Mouse (Mus musculus): ENCODE measurements at regions not wholly inside any gene's neighbourhood (a gene's known extent, or its start where the extent isn't known, plus 50 kb on each side); places are given as distances from the start of the nearest gene placed in this dataset.
A peak's percentile ranks its signal among the peaks of the same experiment; 100 is the strongest.
"Not testable (repeated sequence)": the region's sequence is repeated elsewhere in the genome, so short reads cannot be mapped to it uniquely, and the experiment has no call there.

- TF ChIP-seq CTCF (IDR thresholded peaks at IDR 0.05; ENCODE audit: borderline replicate concordance, extremely low read depth, insufficient read depth, insufficient read length) (peak; percentile 14; the same call in 1 of the 2 replicates), POLR2A (IDR thresholded peaks at IDR 0.05; ENCODE audit: borderline replicate concordance, extremely low read depth, insufficient read depth, insufficient read length, poor library complexity, severe bottlenecking) (no peak)
- peak; percentile 69 for DNase-seq (ENCODE audit: low read depth)
Measured at GRCm38 (mm10) chrX:50560915-50561314, 132.6 kb upstream of the Olfr1324 start.

- TF ChIP-seq CTCF (IDR thresholded peaks at IDR 0.05; ENCODE audit: borderline replicate concordance, extremely low read depth, insufficient read depth, insufficient read length): 0 out of 2 replicates have a peak, but pooled peaks have one; percentile 25
- TF ChIP-seq POLR2A (IDR thresholded peaks at IDR 0.05; ENCODE audit: borderline replicate concordance, extremely low read depth, insufficient read depth, insufficient read length, poor library complexity, severe bottlenecking): no peak
Measured at GRCm38 (mm10) chrX:50550297-50550696, 122.0 kb upstream of the Olfr1324 start.

GRCm38 (mm10) chrX:50549713-50550112 lies 121.4 kb upstream of the Olfr1324 start:
- DNase-seq (ENCODE audit: low read depth): peak; percentile 83
- TF ChIP-seq POLR2A (IDR thresholded peaks at IDR 0.05; ENCODE audit: borderline replicate concordance, extremely low read depth, insufficient read depth, insufficient read length, poor library complexity, severe bottlenecking) (no peak), CTCF (IDR thresholded peaks at IDR 0.05; ENCODE audit: borderline replicate concordance, extremely low read depth, insufficient read depth, insufficient read length) (peak; percentile 40; the same call in 1 of the 2 replicates)

More at GRCm38 (mm10) chrX:50550297-50550696, 122.0 kb upstream of the Olfr1324 start:
- peak; percentile 82 for DNase-seq (ENCODE audit: low read depth)

GRCm38 (mm10) chrX:50537785-50538159 lies 109.5 kb upstream of the Olfr1324 start:
- not testable (repeated sequence) for DNase-seq (ENCODE audit: low read depth)

- peak; percentile 89 for DNase-seq (ENCODE audit: low read depth)
- TF ChIP-seq CTCF (IDR thresholded peaks at IDR 0.05; ENCODE audit: borderline replicate concordance, extremely low read depth, insufficient read depth, insufficient read length) (no peak), POLR2A (IDR thresholded peaks at IDR 0.05; ENCODE audit: borderline replicate concordance, extremely low read depth, insufficient read depth, insufficient read length, poor library complexity, severe bottlenecking) (no peak)
Measured at GRCm38 (mm10) chrX:50537122-50537784, 109.0 kb upstream of the Olfr1324 start.

GRCm38 (mm10) chrX:50504047-50504446 lies 75.7 kb upstream of the Olfr1324 start:
- no peak for TF ChIP-seq POLR2A (IDR thresholded peaks at IDR 0.05; ENCODE audit: borderline replicate concordance, extremely low read depth, insufficient read depth, insufficient read length, poor library complexity, severe bottlenecking)
- TF ChIP-seq CTCF (IDR thresholded peaks at IDR 0.05; ENCODE audit: borderline replicate concordance, extremely low read depth, insufficient read depth, insufficient read length): no peak
- DNase-seq (ENCODE audit: low read depth): peak; percentile 14

- TF ChIP-seq POLR2A (IDR thresholded peaks at IDR 0.05; ENCODE audit: borderline replicate concordance, extremely low read depth, insufficient read depth, insufficient read length, poor library complexity, severe bottlenecking) (no peak), CTCF (IDR thresholded peaks at IDR 0.05; ENCODE audit: borderline replicate concordance, extremely low read depth, insufficient read depth, insufficient read length) (no peak)
- DNase-seq (ENCODE audit: low read depth): peak; percentile 55
Measured at GRCm38 (mm10) chrX:50501181-50501580, 72.9 kb upstream of the Olfr1324 start.

GRCm38 (mm10) chrX:50490477-50490967 lies 62.2 kb upstream of the Olfr1324 start:
- not testable (repeated sequence) for DNase-seq (ENCODE audit: low read depth)
